Mouse (Mus musculus): ENCODE measurements around the gene Samd5. TPM values are rescaled to one million over a fixed set of nuclear protein-coding genes. Genes with fewer than 3 reads are reported as not detected.

Samd5 gene
- polyA plus RNA-seq, 1 experiment from 2014 or later = 4.9 TPM

GRCm38 (mm10) chr10:9607155-9607554 is 67.9 kb downstream of the Samd5 start:
- no peaks in the 10 kb centered on the region for H3K9me3 ChIP-seq (replicated peaks)
- no peak overlapping the region for H3K4me2 ChIP-seq
- no peaks in the 10 kb centered on the region for H3K4me1 ChIP-seq
- no peak overlapping the region for H3K9ac ChIP-seq (replicated peaks)
- WGBS = 94% methylated on average over 2 of the region's 2 CpGs
- no peaks in the 10 kb centered on the region for H3K27me3 ChIP-seq (replicated peaks)
- no peaks in the 10 kb centered on the region for H3K36me3 ChIP-seq
- ATAC-seq (ENCODE audit: low FRiP score) = no peak
- no peak overlapping the region for H3K4me3 ChIP-seq (replicated peaks)
- H3K27ac ChIP-seq (replicated peaks) = no peak overlapping the region

GRCm38 (mm10) chr10:9605635-9606034 is 69.4 kb downstream of the Samd5 start:
- Histone ChIP-seq H3K4me3 (replicated peaks) (no peak overlapping the region), H3K4me2 (no peak overlapping the region), H3K9me3 (replicated peaks) (no peaks in the 10 kb centered on the region), H3K27ac (replicated peaks) (no peak overlapping the region), H3K27me3 (replicated peaks) (no peaks in the 10 kb centered on the region), H3K36me3 (no peaks in the 10 kb centered on the region), H3K9ac (replicated peaks) (no peak overlapping the region), H3K4me1 (no peaks in the 10 kb centered on the region)
- no peak for ATAC-seq (ENCODE audit: low FRiP score)
- 90% methylated on average over 5 of the region's 5 CpGs for WGBS

- ATAC-seq (ENCODE audit: low FRiP score) = no peak
- Histone ChIP-seq H3K4me1 (no peaks in the 10 kb centered on the region), H3K4me3 (replicated peaks) (no peak overlapping the region), H3K27me3 (replicated peaks) (no peaks in the 10 kb centered on the region), H3K9ac (replicated peaks) (no peak overlapping the region), H3K9me3 (replicated peaks) (no peaks in the 10 kb centered on the region), H3K4me2 (no peak overlapping the region), H3K27ac (replicated peaks) (no peak overlapping the region), H3K36me3 (no peaks in the 10 kb centered on the region)
- 83% methylated on average over 5 of the region's 5 CpGs for WGBS
These were observed 71.7 kb downstream of the Samd5 start for GRCm38 (mm10) chr10:9603290-9603689.

- 80% methylated on average over 5 of the region's 5 CpGs for WGBS
- Histone ChIP-seq H3K36me3 (no peaks in the 10 kb centered on the region), H3K27ac (replicated peaks) (no peak overlapping the region), H3K4me2 (no peak overlapping the region), H3K9ac (replicated peaks) (no peak overlapping the region), H3K4me1 (no peaks in the 10 kb centered on the region), H3K9me3 (replicated peaks) (no peaks in the 10 kb centered on the region), H3K27me3 (replicated peaks) (no peaks in the 10 kb centered on the region), H3K4me3 (replicated peaks) (no peak overlapping the region)
- no peak for ATAC-seq (ENCODE audit: low FRiP score)
These were observed 72.2 kb downstream of the Samd5 start for GRCm38 (mm10) chr10:9602845-9603244.

GRCm38 (mm10) chr10:9602389-9602788 is 72.6 kb downstream of the Samd5 start:
- Histone ChIP-seq H3K36me3 (no peaks in the 10 kb centered on the region), H3K27me3 (replicated peaks) (no peaks in the 10 kb centered on the region), H3K9ac (replicated peaks) (no peak overlapping the region), H3K4me3 (replicated peaks) (no peak overlapping the region), H3K9me3 (replicated peaks) (no peaks in the 10 kb centered on the region), H3K4me1 (no peaks in the 10 kb centered on the region), H3K27ac (replicated peaks) (no peak overlapping the region), H3K4me2 (no peak overlapping the region)
- no peak for ATAC-seq (ENCODE audit: low FRiP score)
- WGBS = 95% methylated on average over 4 of the region's 4 CpGs

- Histone ChIP-seq H3K4me1 (no peaks in the 10 kb centered on the region), H3K27ac (replicated peaks) (no peak overlapping the region), H3K4me2 (no peak overlapping the region), H3K9ac (replicated peaks) (no peak overlapping the region), H3K36me3 (no peaks in the 10 kb centered on the region), H3K4me3 (replicated peaks) (no peak overlapping the region), H3K9me3 (replicated peaks) (no peaks in the 10 kb centered on the region), H3K27me3 (replicated peaks) (no peaks in the 10 kb centered on the region)
- 88% methylated on average over 5 of the region's 5 CpGs for WGBS
- ATAC-seq (ENCODE audit: low FRiP score) = no peak
These were observed 78.8 kb downstream of the Samd5 start for GRCm38 (mm10) chr10:9596228-9596627.

- no peak overlapping the region for H3K4me2 ChIP-seq
- no peak for ATAC-seq (ENCODE audit: low FRiP score)
- H3K36me3 ChIP-seq = no peaks in the 10 kb centered on the region
- 88% methylated on average over 4 of the region's 4 CpGs for WGBS
- H3K27ac ChIP-seq (replicated peaks) = no peak overlapping the region
- no peaks in the 10 kb centered on the region for H3K9me3 ChIP-seq (replicated peaks)
- no peaks in the 10 kb centered on the region for H3K27me3 ChIP-seq (replicated peaks)
- no peak overlapping the region for H3K4me3 ChIP-seq (replicated peaks)
- no peak overlapping the region for H3K9ac ChIP-seq (replicated peaks)
- no peaks in the 10 kb centered on the region for H3K4me1 ChIP-seq
These were observed 80.3 kb downstream of the Samd5 start for GRCm38 (mm10) chr10:9594666-9595065.

GRCm38 (mm10) chr10:9590606-9591005 is 84.4 kb downstream of the Samd5 start:
- no peaks in the 10 kb centered on the region for H3K27me3 ChIP-seq (replicated peaks)
- ATAC-seq (ENCODE audit: low FRiP score) = no peak
- WGBS = 72% methylated on average over 2 of the region's 2 CpGs
- no peak overlapping the region for H3K27ac ChIP-seq (replicated peaks)
- no peak overlapping the region for H3K4me3 ChIP-seq (replicated peaks)
- no peak overlapping the region for H3K4me2 ChIP-seq
- no peak overlapping the region for H3K9ac ChIP-seq (replicated peaks)
- no peaks in the 10 kb centered on the region for H3K9me3 ChIP-seq (replicated peaks)
- no peaks in the 10 kb centered on the region for H3K36me3 ChIP-seq
- H3K4me1 ChIP-seq = no peaks in the 10 kb centered on the region

- Histone ChIP-seq H3K9me3 (replicated peaks) (no peaks in the 10 kb centered on the region), H3K4me2 (no peak overlapping the region), H3K4me3 (replicated peaks) (no peak overlapping the region), H3K4me1 (no peaks in the 10 kb centered on the region), H3K27me3 (replicated peaks) (no peaks in the 10 kb centered on the region), H3K9ac (replicated peaks) (no peak overlapping the region), H3K27ac (replicated peaks) (no peak overlapping the region), H3K36me3 (no peaks in the 10 kb centered on the region)
- no peak for ATAC-seq (ENCODE audit: low FRiP score)
- 79% methylated on average over 5 of the region's 5 CpGs for WGBS
These were observed 88.7 kb downstream of the Samd5 start for GRCm38 (mm10) chr10:9586328-9586727.

- Histone ChIP-seq H3K4me3 (replicated peaks) (no peak overlapping the region), H3K4me1 (no peaks in the 10 kb centered on the region), H3K9me3 (replicated peaks) (no peaks in the 10 kb centered on the region), H3K27me3 (replicated peaks) (no peaks in the 10 kb centered on the region), H3K4me2 (no peak overlapping the region), H3K9ac (replicated peaks) (no peak overlapping the region), H3K27ac (replicated peaks) (no peak overlapping the region), H3K36me3 (no peaks in the 10 kb centered on the region)
- no peak for ATAC-seq (ENCODE audit: low FRiP score)
- 88% methylated on average over 5 of the region's 5 CpGs for WGBS
These were observed 95.6 kb downstream of the Samd5 start for GRCm38 (mm10) chr10:9579374-9579773.

GRCm38 (mm10) chr10:9575605-9576004 is 99.4 kb downstream of the Samd5 start:
- ATAC-seq (ENCODE audit: low FRiP score) = no peak
- no peak overlapping the region for H3K9ac ChIP-seq (replicated peaks)
- 27% methylated on average over 4 of the region's 4 CpGs for WGBS

GRCm38 (mm10) chr10:9574135-9574534 is 100.9 kb downstream of the Samd5 start:
- no peak for ATAC-seq (ENCODE audit: low FRiP score)
- no peaks in the 10 kb centered on the region for H3K9me3 ChIP-seq (replicated peaks)
- no peak overlapping the region for H3K27ac ChIP-seq (replicated peaks)
- no peaks in the 10 kb centered on the region for H3K36me3 ChIP-seq
- no peak overlapping the region for H3K9ac ChIP-seq (replicated peaks)
- 87% methylated on average over 4 of the region's 4 CpGs for WGBS
- H3K27me3 ChIP-seq (replicated peaks) = no peaks in the 10 kb centered on the region
- H3K4me1 ChIP-seq = peaks cover 7% of the 10 kb centered on the region
- no peak overlapping the region for H3K4me3 ChIP-seq (replicated peaks)
- no peak overlapping the region for H3K4me2 ChIP-seq

More at GRCm38 (mm10) chr10:9575605-9576004, 99.4 kb downstream of the Samd5 start:
- no peaks in the 10 kb centered on the region for H3K4me1 ChIP-seq
- no peaks in the 10 kb centered on the region for H3K9me3 ChIP-seq (replicated peaks)
- no peak overlapping the region for H3K4me2 ChIP-seq
- no peak overlapping the region for H3K4me3 ChIP-seq (replicated peaks)
- no peaks in the 10 kb centered on the region for H3K27me3 ChIP-seq (replicated peaks)
- no peak overlapping the region for H3K27ac ChIP-seq (replicated peaks)
- no peaks in the 10 kb centered on the region for H3K36me3 ChIP-seq

Data from neural tube, embryonic 15.5 days (tissue).